Mouse (Mus musculus): ENCODE measurements around the gene Mup18.
"Not testable (repeated sequence)": the region's sequence is repeated elsewhere in the genome, so short reads cannot be mapped to it uniquely, and the experiment has no call there.

DNA sequence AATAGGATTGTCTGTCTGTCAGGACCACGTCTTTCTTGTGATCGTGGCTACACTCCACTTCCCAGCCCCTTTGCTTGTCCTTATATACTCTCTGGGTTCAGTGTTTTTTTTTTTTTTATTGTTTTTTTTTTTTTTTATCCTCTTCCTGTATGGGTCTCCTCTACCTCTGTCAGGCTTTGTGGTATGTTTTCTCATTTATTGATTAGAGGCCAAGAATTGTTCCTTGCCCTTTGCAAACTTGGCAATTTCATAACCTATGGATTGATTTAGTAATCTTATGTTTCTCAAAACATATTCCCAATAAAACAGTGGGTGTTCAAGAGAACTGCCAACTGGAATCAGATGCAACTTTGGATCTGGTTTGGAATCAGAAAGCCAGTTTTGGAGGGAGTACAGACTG lies at the start of gene Mup18:
- not testable (repeated sequence) for TF ChIP-seq CTCF (IDR thresholded peaks at IDR 0.05; ENCODE audit: borderline replicate concordance, control insufficient read depth, extremely low read depth, insufficient read depth, low read length, poor library complexity); POLR2A (IDR thresholded peaks at IDR 0.05; ENCODE audit: control insufficient read depth, extremely low read depth, insufficient read depth, low read length, poor library complexity)

All from thymus, adult 2 months (tissue).